Mouse (Mus musculus) granulocyte monocyte progenitor cell, adult 5-6 weeks (primary cell): Measurements from ENCODE around the gene Lrit2. TPM values are rescaled to one million over a fixed set of nuclear protein-coding genes. Genes with fewer than 3 reads are reported as not detected.
A peak's percentile ranks its signal among the peaks of the same experiment; 100 is the strongest.

Source experiments
- ATAC-seq: replicated peaks from 2 replicates; pipeline ENCODE4 v1.8.0; 2016; ENCODE audit warnings: mild to moderate bottlenecking, moderate TSS enrichment, inconsistent platforms; ENCODE audit not compliant: poor library complexity, severe bottlenecking
- total RNA-seq, 2 experiments: library from RNA; stranded (forward) in 1 of 2; stranded (reverse) in 1 of 2; fragments of 200-712, 200-1000 nt in 1 of 2; fragments of >200 nt in 1 of 2; fragmentation: Nextera tagmentation in 1 of 2; gene quantifications; 2 replicates each; pipeline ENCODE4 v1.2.3; 2014 to 2017

The Lrit2 gene
- total RNA-seq (2014; fragmentation: Nextera tagmentation) (not detected in 2 replicates), total RNA-seq (2017) (not detected in 2 replicates)

GRCm38 (mm10) chr14:37067629-37068028 is at the start of gene Lrit2:
Gene Lrit2 (plus strand): TSS chr14:37067929.
- no peak for ATAC-seq

GRCm38 (mm10) chr14:37027248-37027933 is 40.3 kb upstream of the Lrit2 start:
- ATAC-seq: no peak

- no peak for ATAC-seq
Measured at GRCm38 (mm10) chr14:37027951-37028350, 39.8 kb upstream of the Lrit2 start.

- no peak for ATAC-seq
Measured at GRCm38 (mm10) chr14:37028555-37028954, 39.2 kb upstream of the Lrit2 start.

GRCm38 (mm10) chr14:37032481-37033104 is 35.1 kb upstream of the Lrit2 start:
- ATAC-seq: no peak

GRCm38 (mm10) chr14:37033241-37033640 is 34.5 kb upstream of the Lrit2 start:
- peak; percentile 77 for ATAC-seq

- no peak for ATAC-seq
Measured at GRCm38 (mm10) chr14:37034432-37034831, 33.3 kb upstream of the Lrit2 start.

- no peak for ATAC-seq
Measured at GRCm38 (mm10) chr14:37048914-37049410, 18.8 kb upstream of the Lrit2 start, which contains the start of gene Rgr. Gene Rgr (minus strand): TSS chr14:37048964.

GRCm38 (mm10) chr14:37064849-37065248 is 2.9 kb upstream of the Lrit2 start:
- no peak for ATAC-seq

GRCm38 (mm10) chr14:37066636-37067035 is 1.1 kb upstream of the Lrit2 start:
- ATAC-seq: no peak

GRCm38 (mm10) chr14:37068516-37068915 is 787 bp downstream of the Lrit2 start:
- 0 out of 2 replicates have a peak, but pooled peaks have one; percentile 27 for ATAC-seq

GRCm38 (mm10) chr14:37080724-37081123 is 13.0 kb downstream of the Lrit2 start:
- ATAC-seq: no peak

- no peak for ATAC-seq
Measured at GRCm38 (mm10) chr14:37083755-37084154, 16.0 kb downstream of the Lrit2 start.

- ATAC-seq: no peak
Measured at GRCm38 (mm10) chr14:37094436-37094835, 26.7 kb downstream of the Lrit2 start.

GRCm38 (mm10) chr14:37095556-37095955 is 27.8 kb downstream of the Lrit2 start:
- ATAC-seq: no peak

- peak; percentile 37; the same call in 1 of the 2 replicates for ATAC-seq
Measured at GRCm38 (mm10) chr14:37097956-37098530, 30.3 kb downstream of the Lrit2 start, which contains the start of gene Cdhr1. Gene Cdhr1 (minus strand): TSS chr14:37098347.

GRCm38 (mm10) chr14:37101531-37101930 is 33.8 kb downstream of the Lrit2 start:
- no peak for ATAC-seq

- no peak for ATAC-seq
Measured at GRCm38 (mm10) chr14:37102484-37102883, 34.8 kb downstream of the Lrit2 start.

GRCm38 (mm10) chr14:37104747-37105146 is 37.0 kb downstream of the Lrit2 start:
- no peak for ATAC-seq

GRCm38 (mm10) chr14:37105846-37106245 is 38.1 kb downstream of the Lrit2 start:
- ATAC-seq: no peak

- ATAC-seq: peak; percentile 49
Measured at GRCm38 (mm10) chr14:37109460-37109859, 41.7 kb downstream of the Lrit2 start.
